In genomic region chr13:24135282-24136230, GRCm38 (mm10) we compare ENCODE assay signal across 8 mouse cellular contexts.
A peak's percentile ranks its signal among the peaks of the same experiment; 100 is the strongest.
DNase-seq lines count a peak whose midpoint lies in the region; ATAC-seq lines count a peak whose summit lies in the region.

No protein-coding gene starts in this region.

- peaks cover 19% of the 10 kb centered on the region for H3K4me1 ChIP-seq in embryonic facial prominence, embryonic 12.5 days
- H3K4me1 ChIP-seq in intestine, embryonic 16.5 days (ENCODE audit: control insufficient read depth, insufficient read depth, low read length), result peaks cover 5% of the 10 kb centered on the region; the same call in 1 of the 2 replicates
- 0 out of 2 replicates have a peak, but pooled peaks cover 6% of the 10 kb centered on the region for H3K4me1 ChIP-seq in midbrain, embryonic 14.5 days (ENCODE audit: control insufficient read depth, insufficient read depth, low read length)

- no peak for ATAC-seq in embryonic facial prominence, embryonic 12.5 days (ENCODE audit: insufficient number of reproducible peaks, insufficient read depth, low FRiP score, low TSS enrichment)
- ATAC-seq in intestine, embryonic 16.5 days, result peak; percentile 93
- ATAC-seq in midbrain, embryonic 14.5 days (ENCODE audit: low FRiP score, low TSS enrichment), result no peak

- intact Hi-C loops in left cerebral cortex, postnatal 14 days (cut with DNase I), result no loop called here

- no peak overlapping the region for H3K27ac ChIP-seq in embryonic facial prominence, embryonic 12.5 days
- H3K27ac ChIP-seq in intestine, embryonic 16.5 days (ENCODE audit: low read length), result peak overlapping the region; percentile 34; the same call in 1 of the 2 replicates
- H3K27ac ChIP-seq in midbrain, embryonic 14.5 days (replicated peaks; ENCODE audit: low read depth, low read length), result 0 out of 2 replicates have a peak overlapping the region, but pooled peaks have one; percentile 8

- no peaks in the 10 kb centered on the region for H3K27me3 ChIP-seq in embryonic facial prominence, embryonic 12.5 days
- H3K27me3 ChIP-seq in intestine, embryonic 16.5 days (replicated peaks; ENCODE audit: control insufficient read depth, insufficient read depth, low read length), result no peaks in the 10 kb centered on the region
- H3K27me3 ChIP-seq in midbrain, embryonic 14.5 days (ENCODE audit: control insufficient read depth, insufficient read depth, low read length), result no peaks in the 10 kb centered on the region

- no peak overlapping the region for H3K9ac ChIP-seq in embryonic facial prominence, embryonic 12.5 days
- H3K9ac ChIP-seq in intestine, embryonic 16.5 days (ENCODE audit: low read depth, low read length), result no peak overlapping the region
- H3K9ac ChIP-seq in midbrain, embryonic 14.5 days (replicated peaks; ENCODE audit: low read length), result no peak overlapping the region

- H3K4me2 ChIP-seq in embryonic facial prominence, embryonic 12.5 days (replicated peaks), result peak overlapping the region; percentile 26
- H3K4me2 ChIP-seq in intestine, embryonic 16.5 days (ENCODE audit: low read depth, low read length), result no peak overlapping the region
- H3K4me2 ChIP-seq in midbrain, embryonic 14.5 days (ENCODE audit: low read length), result no peak overlapping the region

- peaks cover 4% of the 10 kb centered on the region; the same call in 1 of the 2 replicates for H3K36me3 ChIP-seq in embryonic facial prominence, embryonic 12.5 days
- no peaks in the 10 kb centered on the region for H3K36me3 ChIP-seq in intestine, embryonic 16.5 days (ENCODE audit: control insufficient read depth, insufficient read depth, low read length)
- peaks cover 3% of the 10 kb centered on the region; the same call in 1 of the 2 replicates for H3K36me3 ChIP-seq in midbrain, embryonic 14.5 days (ENCODE audit: control insufficient read depth, insufficient read depth, low read length)

- DNase-seq in left cerebral cortex, postnatal 14 days (ENCODE audit: low spot score in 2 of 2), result peak; percentile 26 to 38
- no peak for DNase-seq in left cerebral cortex, adult 11 months (ENCODE audit: low spot score)
- peak; percentile 19 for DNase-seq in midbrain, embryonic 14.5 days
- no peak for DNase-seq in urinary bladder, adult 2 months (ENCODE audit: low spot score)
- DNase-seq in cerebellum, postnatal 25 days, result no peak
- DNase-seq in cerebellum, adult 8-10 months, result no peak

- 15% methylated on average over 21 of the region's 21 CpGs for WGBS in embryonic facial prominence, embryonic 12.5 days
- 32% methylated on average over 21 of the region's 21 CpGs for WGBS in intestine, embryonic 16.5 days
- 49% methylated on average over 21 of the region's 21 CpGs for WGBS in midbrain, embryonic 14.5 days

- no peaks in the 10 kb centered on the region for H3K9me3 ChIP-seq in embryonic facial prominence, embryonic 12.5 days
- no peaks in the 10 kb centered on the region for H3K9me3 ChIP-seq in intestine, embryonic 16.5 days (ENCODE audit: control insufficient read depth, low read length)
- no peaks in the 10 kb centered on the region for H3K9me3 ChIP-seq in midbrain, embryonic 14.5 days (ENCODE audit: control insufficient read depth, low read length)

- H3K4me3 ChIP-seq in embryonic facial prominence, embryonic 12.5 days, result no peak overlapping the region
- H3K4me3 ChIP-seq in intestine, embryonic 16.5 days (ENCODE audit: low read length), result no peak overlapping the region
- no peak overlapping the region for H3K4me3 ChIP-seq in midbrain, embryonic 14.5 days (replicated peaks; ENCODE audit: low read depth, low read length)

Comparison
In these comparisons a context has a peak if more than half of its experiments do, and no peak if none do; other contexts are left out.
1. DNase-seq: peak in left cerebral cortex, postnatal 14 days (2 of 2) and midbrain, embryonic 14.5 days (single experiment); none in left cerebral cortex, adult 11 months (single experiment), urinary bladder, adult 2 months (single experiment), cerebellum, postnatal 25 days (0 of 2) and cerebellum, adult 8-10 months (single experiment).